Mouse (Mus musculus) lung, embryonic 15.5 days (tissue): ENCODE results near the gene Esrrb. TPM values are rescaled to one million over a fixed set of nuclear protein-coding genes. Genes with fewer than 3 reads are reported as not detected.

Experiments
- ATAC-seq: fragments of 200-750 bp; cut with Nextera tagmentation; 2 replicates; pipeline ENCODE4 v1.8.0; 2017; ENCODE audit warnings: moderate number of reproducible peaks, borderline replicate concordance; ENCODE audit not compliant: low FRiP score, low TSS enrichment; ENCODE audit errors: extremely low read depth
- H3K27ac ChIP-seq: fragments of 300-500 bp; sonication (generic); 2 replicates; pipeline ENCODE4 v1.5.1; 2015; ENCODE audit warnings: moderate library complexity, mild to moderate bottlenecking, inconsistent platforms
- H3K27me3 ChIP-seq: fragments of 300-500 bp; sonication (generic); 2 replicates; pipeline ENCODE4 v1.6.1; 2015; ENCODE audit warnings: inconsistent platforms
- H3K36me3 ChIP-seq: fragments of 300-500 bp; sonication (generic); 2 replicates; pipeline ENCODE4 v1.6.1; 2015; ENCODE audit warnings: inconsistent platforms
- H3K4me1 ChIP-seq: fragments of 300-500 bp; sonication (generic); 2 replicates; pipeline ENCODE4 v1.6.1; 2015; ENCODE audit warnings: inconsistent platforms
- H3K4me2 ChIP-seq: fragments of 300-500 bp; sonication (generic); 2 replicates; pipeline ENCODE4 v1.6.1; 2015; ENCODE audit warnings: inconsistent platforms, mild to moderate bottlenecking, moderate library complexity
- H3K4me3 ChIP-seq: fragments of 300-500 bp; sonication (generic); 2 replicates; pipeline ENCODE4 v1.5.1; 2015; ENCODE audit warnings: mild to moderate bottlenecking, inconsistent platforms
- H3K9ac ChIP-seq: fragments of 300-500 bp; sonication (generic); 2 replicates; pipeline ENCODE4 v1.6.1; 2015; ENCODE audit warnings: inconsistent platforms
- H3K9me3 ChIP-seq: fragments of 300-500 bp; sonication (generic); 2 replicates; pipeline ENCODE4 v1.6.1; 2016; ENCODE audit warnings: inconsistent platforms
- WGBS: fragments of 180-500 bp; shearing (Covaris S2); methylation state at CpG from one replicate; pipeline ENCODE4 v1.1.7; 2015; 5-methylcytosine and 5-hydroxymethylcytosine counted together
- polyA plus RNA-seq: library from polyadenylated mRNA; unstranded; fragments of >200 nt; fragmentation: Nextera tagmentation; extraction: Ambion mirVana; gene quantifications from 2 replicates; pipeline ENCODE4 v1.2.1, GENCODE M21; 2015

The Esrrb gene
- polyA plus RNA-seq, 1 experiment from 2014 or later: 0.19 TPM

DNA sequence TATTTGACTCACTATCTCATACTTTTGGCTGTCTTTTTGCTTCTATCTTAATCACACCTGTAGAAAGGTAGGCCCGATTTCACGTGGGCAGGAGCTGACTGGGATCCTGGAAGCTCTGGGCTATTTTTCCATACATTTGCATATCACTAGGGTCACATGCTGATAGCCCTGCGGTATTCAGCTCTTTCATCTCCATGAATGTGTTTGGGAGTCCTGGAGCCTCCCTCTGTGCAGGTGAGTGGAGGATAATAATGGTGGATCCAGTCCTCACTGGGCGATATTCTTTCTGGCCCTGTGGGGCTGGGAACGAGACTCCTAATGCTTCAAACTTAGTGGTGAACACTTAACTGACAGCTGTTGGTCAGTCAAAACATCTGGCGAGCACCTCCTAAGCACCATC lies 110.0 kb downstream of the Esrrb start:
- no peak overlapping the region for H3K4me2 ChIP-seq
- H3K4me3 ChIP-seq: no peak overlapping the region
- H3K9me3 ChIP-seq: no peaks in the 10 kb centered on the region
- peaks cover 13% of the 10 kb centered on the region for H3K4me1 ChIP-seq
- ATAC-seq: no peak
- 54% methylated on average over 6 of the region's 6 CpGs for WGBS
- H3K36me3 ChIP-seq: no peaks in the 10 kb centered on the region
- H3K27ac ChIP-seq: no peak overlapping the region
- no peak overlapping the region for H3K9ac ChIP-seq
- H3K27me3 ChIP-seq: no peaks in the 10 kb centered on the region

DNA sequence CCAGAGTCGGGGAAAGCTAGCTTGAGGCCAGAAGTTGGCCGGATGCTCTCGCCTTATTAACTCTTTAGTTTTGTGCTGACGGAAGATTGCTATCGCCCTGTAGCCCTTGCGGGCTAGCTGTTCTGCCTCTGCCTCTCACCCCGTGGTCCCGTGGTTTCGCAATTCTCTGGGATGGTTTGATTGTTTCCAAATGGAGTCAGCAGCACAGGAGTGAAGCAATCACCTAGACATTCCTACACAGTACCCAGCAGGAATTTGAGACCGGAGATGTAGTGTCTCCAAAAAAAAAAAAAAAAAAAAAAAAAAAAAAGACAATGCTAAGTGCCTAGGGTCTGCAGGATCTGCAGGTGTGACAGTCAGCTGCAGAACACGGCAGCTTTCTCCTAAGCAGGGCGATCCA lies 112.7 kb downstream of the Esrrb start:
- Histone ChIP-seq H3K27ac (no peak overlapping the region), H3K27me3 (no peaks in the 10 kb centered on the region), H3K4me2 (peak overlapping the region; percentile 22; the same call in 1 of the 2 replicates), H3K4me3 (no peak overlapping the region), H3K36me3 (no peaks in the 10 kb centered on the region), H3K9me3 (no peaks in the 10 kb centered on the region), H3K9ac (no peak overlapping the region), H3K4me1 (peaks cover 18% of the 10 kb centered on the region)
- WGBS: 28% methylated on average over 12 of the region's 12 CpGs
- ATAC-seq: no peak

DNA sequence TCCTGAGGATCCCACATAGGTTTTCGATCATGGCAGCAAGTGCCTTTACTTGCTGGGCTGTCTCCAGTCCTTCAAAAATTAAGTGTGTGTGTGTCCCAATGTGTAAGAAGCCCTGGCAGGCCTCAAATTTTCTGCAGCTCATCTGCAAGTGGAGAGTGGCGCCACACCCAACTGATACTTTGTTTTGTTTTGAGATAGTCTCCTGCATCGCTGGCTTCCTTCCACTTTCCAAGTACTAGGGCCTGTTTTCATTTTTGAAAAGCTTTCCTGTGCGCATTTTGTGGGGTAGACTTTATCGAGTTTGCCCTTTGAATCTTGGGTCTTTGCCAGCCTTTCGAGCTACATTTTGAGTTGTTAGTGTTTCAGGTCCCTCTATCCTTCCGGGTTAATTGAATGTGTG lies 115.1 kb downstream of the Esrrb start:
- ATAC-seq: no peak
- no peaks in the 10 kb centered on the region for H3K9me3 ChIP-seq
- WGBS: 56% methylated on average over 7 of the region's 7 CpGs
- no peak overlapping the region for H3K4me2 ChIP-seq
- no peak overlapping the region for H3K9ac ChIP-seq
- H3K4me3 ChIP-seq: no peak overlapping the region
- no peaks in the 10 kb centered on the region for H3K36me3 ChIP-seq
- peaks cover 18% of the 10 kb centered on the region for H3K4me1 ChIP-seq
- no peaks in the 10 kb centered on the region for H3K27me3 ChIP-seq
- no peak overlapping the region for H3K27ac ChIP-seq

DNA sequence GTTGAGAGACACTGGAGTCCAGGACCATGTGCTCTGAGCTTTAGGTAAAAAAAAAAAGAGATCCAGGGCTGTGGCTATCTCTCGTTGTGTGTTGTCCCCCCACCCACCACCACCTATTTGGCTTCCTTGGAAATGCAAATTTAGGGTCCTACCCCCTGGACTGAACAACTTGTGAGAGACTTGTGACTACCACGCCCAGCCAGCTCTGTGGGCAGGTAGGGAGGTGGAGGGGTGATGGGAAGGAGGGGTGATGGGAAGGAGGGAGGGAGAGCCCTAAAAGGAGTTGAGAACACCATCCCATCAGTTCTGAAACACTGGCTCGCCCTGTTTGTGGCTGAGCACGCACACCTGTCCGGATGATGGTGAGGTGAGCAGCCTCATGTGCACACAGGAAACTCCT lies 118.0 kb downstream of the Esrrb start:
- WGBS: 80% methylated on average over 5 of the region's 5 CpGs
- ATAC-seq: no peak
- no peaks in the 10 kb centered on the region for H3K36me3 ChIP-seq
- H3K9me3 ChIP-seq: no peaks in the 10 kb centered on the region
- H3K9ac ChIP-seq: no peak overlapping the region
- H3K27ac ChIP-seq: no peak overlapping the region
- no peaks in the 10 kb centered on the region for H3K27me3 ChIP-seq
- H3K4me3 ChIP-seq: no peak overlapping the region
- no peak overlapping the region for H3K4me2 ChIP-seq
- peaks cover 11% of the 10 kb centered on the region for H3K4me1 ChIP-seq

DNA sequence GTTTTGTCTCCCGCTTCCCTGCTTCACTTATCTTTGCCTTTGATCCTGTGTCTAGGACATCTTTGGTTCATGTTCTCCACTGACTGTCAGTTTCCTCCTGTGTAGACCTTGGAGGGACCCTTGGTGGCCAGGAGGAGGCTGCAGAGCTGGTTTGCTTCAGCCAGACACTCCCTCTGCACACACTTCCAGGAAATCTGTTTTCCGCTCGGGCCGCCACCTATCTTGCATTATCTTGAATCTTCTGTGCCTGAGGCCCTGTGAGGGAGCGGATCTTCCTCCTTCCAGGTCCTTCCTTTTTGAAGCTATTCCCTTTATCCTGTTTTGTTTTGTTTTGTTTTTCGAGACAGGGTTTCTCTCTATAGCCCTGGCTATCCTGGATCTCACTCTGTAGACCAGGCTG lies 121.1 kb downstream of the Esrrb start:
- no peaks in the 10 kb centered on the region for H3K9me3 ChIP-seq
- H3K36me3 ChIP-seq: no peaks in the 10 kb centered on the region
- no peak overlapping the region for H3K27ac ChIP-seq
- no peaks in the 10 kb centered on the region for H3K4me1 ChIP-seq
- H3K27me3 ChIP-seq: no peaks in the 10 kb centered on the region
- WGBS: 69% methylated on average over 6 of the region's 6 CpGs
- H3K9ac ChIP-seq: no peak overlapping the region
- H3K4me2 ChIP-seq: no peak overlapping the region
- no peak for ATAC-seq
- no peak overlapping the region for H3K4me3 ChIP-seq

DNA sequence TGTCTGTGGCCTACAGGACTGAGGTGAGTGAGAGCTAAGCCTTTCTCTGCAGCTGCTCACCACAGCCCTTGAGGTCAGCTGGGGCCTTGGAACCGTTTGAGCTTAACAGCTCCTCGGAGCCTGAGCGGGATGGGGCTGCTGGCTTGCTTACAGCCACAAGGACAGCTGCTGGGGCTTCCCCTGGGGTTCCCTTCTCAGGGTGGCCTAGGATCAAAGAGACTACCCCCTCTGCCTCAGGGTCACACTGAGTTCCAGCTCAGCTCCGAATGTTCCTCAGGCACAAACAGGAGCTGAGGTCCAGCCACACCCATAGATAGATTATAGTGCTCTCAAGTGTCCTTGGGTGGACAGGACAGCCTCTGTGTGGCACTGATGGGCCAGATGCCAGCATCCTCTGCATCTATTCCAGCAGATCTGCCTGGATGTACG lies 122.5 kb downstream of the Esrrb start:
- no peaks in the 10 kb centered on the region for H3K27me3 ChIP-seq
- H3K4me3 ChIP-seq: no peak overlapping the region
- peak; percentile 36; the same call in 1 of the 2 replicates for ATAC-seq
- H3K36me3 ChIP-seq: no peaks in the 10 kb centered on the region
- no peaks in the 10 kb centered on the region for H3K4me1 ChIP-seq
- H3K9me3 ChIP-seq: no peaks in the 10 kb centered on the region
- no peak overlapping the region for H3K4me2 ChIP-seq
- no peak overlapping the region for H3K27ac ChIP-seq
- H3K9ac ChIP-seq: no peak overlapping the region
- 40% methylated on average over 5 of the region's 5 CpGs for WGBS

DNA sequence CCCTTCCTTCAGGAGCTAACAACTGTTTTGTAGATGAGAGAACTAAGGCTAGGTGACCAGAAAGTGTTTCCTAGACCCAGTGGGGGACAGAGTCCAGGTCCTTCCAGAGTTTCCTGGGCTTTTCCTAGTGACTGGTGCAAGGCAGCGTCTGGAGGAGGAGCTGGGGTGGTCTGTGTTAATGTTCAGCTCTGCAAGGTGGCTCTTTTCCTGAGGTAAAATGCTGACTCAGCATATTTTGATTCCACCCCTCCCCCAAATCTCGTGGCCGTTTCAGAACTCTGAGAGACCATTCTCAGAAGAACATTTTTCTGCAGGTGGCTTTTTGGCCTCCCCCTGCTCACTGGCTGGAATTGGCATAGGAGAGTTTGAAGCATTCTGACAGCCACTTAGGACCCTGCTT lies 127.1 kb downstream of the Esrrb start:
- Histone ChIP-seq H3K4me3 (no peak overlapping the region), H3K27ac (no peak overlapping the region), H3K4me2 (no peak overlapping the region), H3K9me3 (no peaks in the 10 kb centered on the region), H3K27me3 (no peaks in the 10 kb centered on the region), H3K36me3 (no peaks in the 10 kb centered on the region), H3K9ac (no peak overlapping the region), H3K4me1 (no peaks in the 10 kb centered on the region)
- no peak for ATAC-seq
- 41% methylated on average over 3 of the region's 3 CpGs for WGBS

DNA sequence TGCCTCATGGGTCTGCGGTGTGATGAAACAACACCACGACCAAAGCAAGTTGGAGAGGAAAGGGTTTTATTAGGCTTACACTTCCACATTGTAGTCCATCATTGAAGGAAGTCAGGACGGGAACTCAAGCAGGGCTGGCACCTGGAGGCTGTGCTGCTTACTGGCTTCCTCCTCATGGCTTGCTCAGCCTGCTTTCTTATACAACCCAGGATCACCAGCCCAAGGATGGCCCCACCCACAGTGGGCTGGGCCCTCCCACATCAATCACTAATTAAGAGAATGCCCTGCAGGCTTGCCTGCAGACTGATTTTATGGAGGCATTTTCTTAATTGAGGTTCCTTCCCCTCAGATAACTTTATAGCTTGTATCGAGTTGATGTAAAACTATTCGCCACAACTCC lies 129.1 kb downstream of the Esrrb start:
- Histone ChIP-seq H3K4me2 (no peak overlapping the region), H3K36me3 (no peaks in the 10 kb centered on the region), H3K27ac (no peak overlapping the region), H3K9ac (no peak overlapping the region), H3K4me1 (no peaks in the 10 kb centered on the region), H3K4me3 (no peak overlapping the region), H3K27me3 (no peaks in the 10 kb centered on the region), H3K9me3 (no peaks in the 10 kb centered on the region)
- ATAC-seq: no peak
- WGBS: 72% methylated on average over 5 of the region's 5 CpGs

DNA sequence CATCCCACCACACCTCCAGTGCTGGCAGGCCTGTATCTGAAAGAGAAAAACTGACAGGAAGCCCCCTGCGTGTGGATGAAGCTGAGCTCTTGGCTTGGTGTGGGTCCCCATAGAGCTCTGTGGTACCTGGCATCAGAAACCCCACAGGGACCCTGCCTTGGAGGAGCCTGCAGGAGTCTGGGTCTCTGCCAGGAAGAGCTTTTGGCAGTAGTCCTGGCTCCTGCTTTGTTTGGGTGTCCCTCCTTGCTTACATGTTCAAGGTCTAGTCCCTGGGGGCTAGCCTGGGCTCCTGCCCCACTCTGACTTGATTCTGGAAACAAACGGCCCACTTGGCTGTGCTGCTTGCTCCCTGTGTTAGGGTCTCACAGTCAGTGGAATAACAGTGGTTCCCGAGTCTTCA lies 130.6 kb downstream of the Esrrb start:
- no peaks in the 10 kb centered on the region for H3K36me3 ChIP-seq

DNA sequence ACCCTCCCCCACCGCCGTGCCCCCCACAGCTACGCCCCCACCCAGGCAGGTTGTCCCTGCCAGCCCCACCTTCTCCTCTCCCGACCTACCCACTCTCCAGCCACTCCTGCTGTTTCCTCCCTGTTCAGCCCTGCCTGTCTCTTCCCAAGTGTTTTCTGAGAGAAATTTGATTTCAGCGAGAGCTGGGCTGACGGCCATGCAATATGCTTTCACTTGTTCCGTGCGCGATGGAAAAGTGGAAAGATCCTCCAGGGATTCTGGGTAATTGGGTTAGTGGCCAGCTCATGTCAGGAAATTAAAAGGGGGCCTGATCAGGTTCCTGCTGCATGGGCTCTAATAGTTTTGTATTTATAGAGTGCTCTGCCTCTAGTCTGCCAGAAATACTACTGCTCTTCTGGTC lies 131.9 kb downstream of the Esrrb start:
- Histone ChIP-seq H3K4me2 (no peak overlapping the region), H3K9ac (no peak overlapping the region), H3K9me3 (no peaks in the 10 kb centered on the region), H3K27me3 (no peaks in the 10 kb centered on the region), H3K36me3 (no peaks in the 10 kb centered on the region), H3K4me1 (no peaks in the 10 kb centered on the region), H3K4me3 (no peak overlapping the region), H3K27ac (no peak overlapping the region)
- ATAC-seq: no peak
- 26% methylated on average over 9 of the region's 9 CpGs for WGBS

More for the DNA sequence above, 130.6 kb downstream of the Esrrb start:
- no peaks in the 10 kb centered on the region for H3K9me3 ChIP-seq
- no peaks in the 10 kb centered on the region for H3K4me1 ChIP-seq
- no peak overlapping the region for H3K27ac ChIP-seq
- H3K9ac ChIP-seq: no peak overlapping the region
- no peak overlapping the region for H3K4me2 ChIP-seq
- 59% methylated on average over 3 of the region's 3 CpGs for WGBS
- no peaks in the 10 kb centered on the region for H3K27me3 ChIP-seq
- no peak for ATAC-seq
- H3K4me3 ChIP-seq: no peak overlapping the region

DNA sequence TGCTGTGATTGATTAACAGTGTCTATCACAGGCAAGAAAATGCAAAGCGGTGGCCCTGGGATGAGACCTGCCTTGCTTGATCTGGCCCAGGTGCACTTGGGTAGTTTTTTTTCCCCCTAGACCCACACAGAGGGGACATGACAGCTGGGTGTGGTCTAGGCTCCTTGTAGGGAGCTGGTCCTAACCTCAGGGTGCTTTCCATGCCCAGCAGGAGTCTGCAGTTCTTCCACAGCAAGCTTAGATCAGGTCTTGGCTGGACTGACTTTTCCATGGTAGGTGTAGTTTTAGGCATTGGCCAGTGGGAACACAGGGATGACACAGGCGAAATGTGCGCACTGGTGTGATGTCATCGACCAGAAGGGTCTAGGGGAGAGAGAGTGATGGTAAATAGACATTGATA lies 136.2 kb downstream of the Esrrb start:
- Histone ChIP-seq H3K4me1 (peaks cover 9% of the 10 kb centered on the region), H3K9ac (no peak overlapping the region), H3K27me3 (no peaks in the 10 kb centered on the region), H3K4me3 (no peak overlapping the region), H3K4me2 (no peak overlapping the region), H3K27ac (no peak overlapping the region), H3K36me3 (no peaks in the 10 kb centered on the region), H3K9me3 (no peaks in the 10 kb centered on the region)
- ATAC-seq: no peak
- 96% methylated on average over 4 of the region's 4 CpGs for WGBS

DNA sequence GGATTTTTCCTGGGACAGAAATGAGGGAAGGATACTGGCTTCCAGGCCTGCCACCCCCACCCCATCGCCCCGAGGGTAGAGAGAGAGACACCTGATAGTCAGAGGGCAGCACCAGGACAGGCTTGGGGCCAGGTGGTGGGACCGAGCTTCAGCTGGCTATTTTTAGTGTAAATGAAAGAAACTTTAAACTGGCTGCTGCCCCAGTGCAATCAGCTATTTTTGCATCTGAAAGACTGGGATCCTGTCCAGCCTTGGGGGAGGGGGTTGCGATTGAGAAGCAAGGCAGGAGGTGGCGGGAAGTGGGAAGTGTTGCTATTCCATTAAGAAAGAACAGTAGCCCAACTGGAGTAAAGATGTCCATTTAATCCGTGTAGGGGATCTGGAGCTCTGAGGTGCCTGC lies 137.8 kb downstream of the Esrrb start:
- Histone ChIP-seq H3K27ac (no peak overlapping the region), H3K36me3 (no peaks in the 10 kb centered on the region), H3K9ac (no peak overlapping the region), H3K4me2 (no peak overlapping the region), H3K4me3 (no peak overlapping the region), H3K4me1 (peaks cover 9% of the 10 kb centered on the region), H3K9me3 (no peaks in the 10 kb centered on the region), H3K27me3 (no peaks in the 10 kb centered on the region)
- ATAC-seq: peak; percentile 75; the same call in 1 of the 2 replicates
- 19% methylated on average over 6 of the region's 6 CpGs for WGBS

DNA sequence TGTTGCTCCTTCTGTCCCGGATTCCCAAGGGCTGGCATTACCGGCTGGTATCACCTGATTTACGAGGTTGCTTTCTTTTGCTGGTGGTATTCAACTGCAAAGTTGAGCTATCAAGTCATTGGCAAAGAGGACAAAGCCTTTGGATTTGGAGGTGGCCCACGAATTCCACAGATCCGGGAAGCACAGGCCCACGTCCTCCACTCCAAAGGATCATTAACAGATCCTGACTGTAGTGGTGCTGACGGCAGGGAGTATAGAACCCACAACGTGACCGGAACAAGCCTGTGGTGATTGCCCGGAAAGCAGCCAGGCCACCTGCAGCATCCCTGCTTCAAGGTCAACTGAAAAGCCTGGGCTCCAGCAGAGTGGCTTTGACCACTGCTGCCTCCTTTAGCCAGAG lies 140.8 kb downstream of the Esrrb start:
- WGBS: 69% methylated on average over 10 of the region's 10 CpGs
- H3K4me3 ChIP-seq: no peak overlapping the region
- no peak overlapping the region for H3K9ac ChIP-seq
- no peak overlapping the region for H3K27ac ChIP-seq
- H3K9me3 ChIP-seq: no peaks in the 10 kb centered on the region
- H3K4me1 ChIP-seq: peaks cover 9% of the 10 kb centered on the region
- no peak overlapping the region for H3K4me2 ChIP-seq
- no peak for ATAC-seq
- no peaks in the 10 kb centered on the region for H3K27me3 ChIP-seq
- H3K36me3 ChIP-seq: no peaks in the 10 kb centered on the region
